Mouse (Mus musculus) lung, postnatal 36 days (tissue): Measurements from ENCODE around the gene Dnah8.

Source experiments
- DNase-seq: peaks from one replicate; pipeline ENCODE4 v3.0.0; 2022; ENCODE audit warnings: mixed read lengths

The Dnah8 gene

GRCm38 (mm10) chr17:30835419-30835818, 211.3 kb downstream of the Dnah8 start:
- DNase-seq = no peak

GRCm38 (mm10) chr17:30837031-30837430, 212.9 kb downstream of the Dnah8 start:
- DNase-seq = no peak

GRCm38 (mm10) chr17:30840046-30840445, 215.9 kb downstream of the Dnah8 start:
- DNase-seq = no peak

GRCm38 (mm10) chr17:30842312-30842711, 218.2 kb downstream of the Dnah8 start:
- DNase-seq = no peak

GRCm38 (mm10) chr17:30844321-30844791, 220.2 kb downstream of the Dnah8 start:
- peak; percentile 68 for DNase-seq

GRCm38 (mm10) chr17:30847498-30847897, 223.3 kb downstream of the Dnah8 start:
- no peak for DNase-seq

- no peak for DNase-seq
Observed at GRCm38 (mm10) chr17:30848086-30848485, 223.9 kb downstream of the Dnah8 start.

- DNase-seq = no peak
Observed at GRCm38 (mm10) chr17:30848804-30849203, 224.7 kb downstream of the Dnah8 start.

- DNase-seq = no peak
Observed at GRCm38 (mm10) chr17:30849813-30850212, 225.7 kb downstream of the Dnah8 start.

GRCm38 (mm10) chr17:30852345-30852744, 228.2 kb downstream of the Dnah8 start:
- no peak for DNase-seq

- no peak for DNase-seq
Observed at GRCm38 (mm10) chr17:30857347-30857746, 233.2 kb downstream of the Dnah8 start.

GRCm38 (mm10) chr17:30858586-30859259, 234.6 kb downstream of the Dnah8 start:
- peak; percentile 91 for DNase-seq

- no peak for DNase-seq
Observed at GRCm38 (mm10) chr17:30859989-30860585, 235.9 kb downstream of the Dnah8 start.

GRCm38 (mm10) chr17:30860606-30861005, 236.5 kb downstream of the Dnah8 start:
- DNase-seq = no peak

- DNase-seq = no peak
Observed at GRCm38 (mm10) chr17:30866281-30866680, 242.1 kb downstream of the Dnah8 start.

GRCm38 (mm10) chr17:30866966-30867365, 242.8 kb downstream of the Dnah8 start:
- DNase-seq = peak; percentile 31

- peak; percentile 64 for DNase-seq
Observed at GRCm38 (mm10) chr17:30871040-30871439, 246.9 kb downstream of the Dnah8 start.

GRCm38 (mm10) chr17:30874276-30874675, 250.1 kb downstream of the Dnah8 start:
- DNase-seq = no peak

GRCm38 (mm10) chr17:30877456-30877855, 253.3 kb downstream of the Dnah8 start:
- DNase-seq = no peak

- DNase-seq = peak; percentile 40
Observed at GRCm38 (mm10) chr17:30878626-30879025, 254.5 kb downstream of the Dnah8 start.

GRCm38 (mm10) chr17:30880391-30880790, 256.2 kb downstream of the Dnah8 start:
- DNase-seq = no peak

- no peak for DNase-seq
Observed at GRCm38 (mm10) chr17:30881001-30881400, 256.8 kb downstream of the Dnah8 start.

- peak; percentile 72 for DNase-seq
Observed at GRCm38 (mm10) chr17:30882206-30882605, 258.1 kb downstream of the Dnah8 start.

- no peak for DNase-seq
Observed at GRCm38 (mm10) chr17:30883534-30883933, 259.4 kb downstream of the Dnah8 start.

GRCm38 (mm10) chr17:30892086-30892485, 267.9 kb downstream of the Dnah8 start:
- DNase-seq = no peak
